Mouse (Mus musculus): ENCODE measurements around the gene Tcstv3. TPM values are rescaled to one million over a fixed set of nuclear protein-coding genes. Genes with fewer than 3 reads are reported as not detected.
"Not testable (repeated sequence)": the region's sequence is repeated elsewhere in the genome, so short reads cannot be mapped to it uniquely, and the experiment has no call there.

Tcstv3 gene
- not detected in 2 replicates for polyA plus RNA-seq (2015; fragmentation: Nextera tagmentation; extraction: Ambion mirVana)

DNA sequence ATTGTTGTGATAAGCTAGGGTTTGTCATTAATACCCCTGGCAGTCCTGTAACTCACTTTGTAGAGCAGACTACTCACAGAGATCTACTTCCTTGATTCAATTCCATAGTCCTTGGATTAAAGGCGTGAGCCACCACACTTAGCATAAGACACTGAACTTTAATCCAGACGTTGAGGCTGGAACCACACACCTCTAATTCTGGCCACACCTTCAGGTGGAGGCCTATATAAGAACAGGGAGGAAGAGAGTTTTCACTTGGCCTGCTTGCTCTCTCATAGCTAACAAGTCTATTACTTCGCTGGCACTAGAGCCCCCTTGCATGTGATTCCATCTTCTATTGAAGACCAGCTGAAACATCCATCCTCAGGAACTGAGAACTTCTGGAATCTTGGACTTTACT is at the start of gene Tcstv3:
Tcstv3 (plus strand) TSS at position 301 of the 400 bp plus-strand sequence.
- not testable (repeated sequence) for H3K9me3 ChIP-seq, H3K9ac ChIP-seq

DNA sequence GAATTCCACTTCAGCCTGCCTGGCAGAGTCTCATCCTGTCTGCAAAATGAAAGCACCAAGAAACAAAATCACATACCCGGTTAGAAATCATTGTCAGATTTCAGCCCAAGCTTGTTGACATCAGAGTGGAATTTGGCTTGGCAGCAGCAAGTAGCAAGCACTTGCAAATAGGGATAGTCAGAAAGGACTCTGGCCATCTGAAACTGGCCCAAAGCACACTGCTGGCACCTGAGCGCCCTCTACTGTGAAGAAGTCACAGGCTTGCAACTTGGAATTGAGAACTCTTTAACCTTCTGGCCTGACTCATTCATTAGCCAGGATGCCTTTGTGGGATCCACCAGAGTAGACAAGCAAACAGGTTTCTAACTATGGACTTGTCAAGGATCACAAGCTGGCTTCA is 38.8 kb upstream of the Tcstv3 start:
- 27% methylated on average over 2 of the region's 2 CpGs for WGBS
- not testable (repeated sequence) for H3K27ac ChIP-seq (replicated peaks); H3K36me3 ChIP-seq; H3K4me1 ChIP-seq (replicated peaks); H3K4me3 ChIP-seq; H3K27me3 ChIP-seq; ATAC-seq (ENCODE audit: low FRiP score, low read depth); H3K9ac ChIP-seq; H3K4me2 ChIP-seq; H3K9me3 ChIP-seq

More for the DNA sequence above, at the start of gene Tcstv3:
- WGBS = 84% methylated on average over 3 of the region's 3 CpGs
- H3K36me3 ChIP-seq; ATAC-seq (ENCODE audit: low FRiP score, low read depth); H3K27ac ChIP-seq (replicated peaks); H3K27me3 ChIP-seq; H3K4me2 ChIP-seq; H3K4me1 ChIP-seq (replicated peaks); H3K4me3 ChIP-seq: not testable (repeated sequence)

DNA sequence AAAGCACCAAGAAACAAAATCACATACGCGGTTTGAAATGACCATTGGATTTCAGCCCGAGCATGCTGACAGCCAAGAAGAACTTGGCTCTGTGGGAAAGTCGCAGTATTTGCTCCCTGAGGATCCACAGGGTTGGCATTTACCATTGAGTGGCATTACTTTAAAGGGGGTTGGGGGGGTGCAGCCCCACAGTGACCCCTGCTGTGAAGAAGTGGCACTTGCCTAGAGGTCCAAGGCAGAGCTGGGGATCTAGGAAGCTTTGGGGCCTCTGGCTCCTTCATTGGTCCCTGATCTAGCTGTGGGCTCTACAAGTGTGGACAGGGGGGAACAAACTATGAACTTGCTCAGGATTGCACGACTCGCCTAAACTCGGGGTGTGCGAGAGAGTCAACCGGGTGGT is 37.9 kb upstream of the Tcstv3 start:
- no peak for ATAC-seq (ENCODE audit: low FRiP score, low read depth)
- H3K4me2 ChIP-seq = no peak overlapping the region

DNA sequence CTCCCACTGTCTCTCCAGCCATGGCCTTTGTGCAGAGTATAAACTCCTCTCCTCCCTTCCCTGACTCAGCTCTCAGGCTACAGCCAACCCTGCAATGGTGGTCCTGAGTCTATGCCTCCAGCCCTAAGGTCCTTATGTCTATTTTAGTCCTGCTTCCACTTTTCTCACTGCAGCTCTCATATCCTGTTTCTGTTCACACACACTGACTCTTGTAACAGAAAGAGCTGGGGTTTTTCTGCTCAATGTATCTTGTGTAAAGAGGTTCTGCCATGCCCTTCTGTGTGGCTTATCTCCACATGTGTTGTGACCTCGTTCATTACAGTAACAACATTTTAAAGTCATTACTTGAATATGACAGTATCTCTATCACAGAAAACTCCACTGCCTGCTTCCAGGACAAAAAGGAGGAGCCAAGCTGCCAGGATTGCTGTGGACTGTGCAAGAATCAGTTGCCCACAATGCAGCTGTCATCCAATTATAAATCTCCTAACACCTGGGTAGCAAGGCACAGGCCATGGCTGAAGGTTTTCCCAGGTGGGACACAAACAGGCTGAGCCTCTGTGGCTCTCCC is 17.3 kb upstream of the Tcstv3 start:
- Histone ChIP-seq H3K9ac (no peak overlapping the region), H3K4me3 (no peak overlapping the region), H3K4me1 (replicated peaks) (no peaks in the 10 kb centered on the region), H3K36me3 (no peaks in the 10 kb centered on the region), H3K27me3 (no peaks in the 10 kb centered on the region), H3K4me2 (no peak overlapping the region), H3K27ac (replicated peaks) (no peak overlapping the region), H3K9me3 (no peaks in the 10 kb centered on the region)
- no peak for ATAC-seq (ENCODE audit: low FRiP score, low read depth)
- 58% methylated on average over 1 of the region's 1 CpGs for WGBS

More for the DNA sequence above, 37.9 kb upstream of the Tcstv3 start:
- Histone ChIP-seq H3K4me1 (replicated peaks) (no peaks in the 10 kb centered on the region), H3K27ac (replicated peaks) (no peak overlapping the region), H3K9ac (no peak overlapping the region), H3K9me3 (no peaks in the 10 kb centered on the region), H3K27me3 (no peaks in the 10 kb centered on the region), H3K36me3 (no peaks in the 10 kb centered on the region), H3K4me3 (no peak overlapping the region)
- WGBS = 90% methylated on average over 9 of the region's 9 CpGs

DNA sequence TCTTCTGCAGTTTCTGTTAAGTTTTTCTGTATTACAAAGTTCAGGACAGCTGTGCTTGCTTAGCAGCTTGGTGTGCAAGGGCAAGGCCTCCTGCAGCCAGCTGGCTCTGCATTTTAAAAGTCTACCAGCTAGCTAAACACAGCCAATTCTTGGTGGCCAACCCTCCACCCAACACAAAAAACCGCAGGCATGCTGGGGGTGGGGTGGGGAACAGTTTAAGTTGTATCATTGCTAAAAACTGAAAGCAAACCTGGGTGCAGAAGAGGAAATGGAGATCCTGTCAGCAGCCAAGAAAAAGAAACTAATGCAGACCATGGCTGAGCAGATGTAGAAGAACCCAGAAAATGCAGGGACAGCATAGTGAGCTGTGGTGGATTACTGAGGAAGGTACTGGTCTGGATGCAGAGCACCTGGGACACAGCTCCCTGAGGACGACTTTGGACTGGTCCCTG is 16.7 kb upstream of the Tcstv3 start, which contains the start of gene BC147527:
BC147527 (plus strand) TSS at position 402 of the 452 bp plus-strand sequence.
- WGBS = 52% methylated on average over 2 of the region's 2 CpGs
- no peaks in the 10 kb centered on the region for H3K36me3 ChIP-seq
- no peaks in the 10 kb centered on the region for H3K9me3 ChIP-seq
- no peak for ATAC-seq (ENCODE audit: low FRiP score, low read depth)
- H3K9ac ChIP-seq = no peak within 1 kb of the TSS
- H3K27me3 ChIP-seq = no peaks in the 10 kb centered on the region
- H3K4me1 ChIP-seq (replicated peaks) = no peaks in the 10 kb centered on the region
- no peak within 1 kb of the TSS for H3K4me2 ChIP-seq
- no peak within 1 kb of the TSS for H3K27ac ChIP-seq (replicated peaks)
- H3K4me3 ChIP-seq = no peak within 1 kb of the TSS

DNA sequence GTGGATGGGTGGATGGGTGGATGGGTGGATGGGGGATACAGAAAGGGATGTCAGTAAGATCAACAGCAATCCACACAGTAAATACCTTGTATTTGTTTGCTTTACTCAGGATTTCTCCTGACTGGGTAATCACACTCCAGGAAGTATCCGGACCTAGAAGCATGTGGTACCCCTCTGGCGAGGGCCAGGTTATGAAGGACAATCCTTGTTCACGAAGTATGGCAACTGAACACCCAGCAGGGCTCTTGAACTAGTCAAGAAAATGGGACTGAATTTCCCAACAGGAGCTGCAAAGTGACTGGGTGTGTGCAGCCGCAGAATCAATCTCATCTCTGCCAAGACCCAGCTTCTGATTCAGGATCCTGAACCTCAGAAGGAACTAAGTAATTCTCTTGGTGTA is 15.8 kb upstream of the Tcstv3 start:
- Histone ChIP-seq H3K4me1 (replicated peaks) (no peaks in the 10 kb centered on the region), H3K9ac (no peak overlapping the region), H3K4me2 (no peak overlapping the region), H3K9me3 (no peaks in the 10 kb centered on the region), H3K27me3 (no peaks in the 10 kb centered on the region), H3K36me3 (no peaks in the 10 kb centered on the region), H3K27ac (replicated peaks) (no peak overlapping the region), H3K4me3 (no peak overlapping the region)
- 83% methylated on average over 4 of the region's 4 CpGs for WGBS
- ATAC-seq (ENCODE audit: low FRiP score, low read depth) = no peak

DNA sequence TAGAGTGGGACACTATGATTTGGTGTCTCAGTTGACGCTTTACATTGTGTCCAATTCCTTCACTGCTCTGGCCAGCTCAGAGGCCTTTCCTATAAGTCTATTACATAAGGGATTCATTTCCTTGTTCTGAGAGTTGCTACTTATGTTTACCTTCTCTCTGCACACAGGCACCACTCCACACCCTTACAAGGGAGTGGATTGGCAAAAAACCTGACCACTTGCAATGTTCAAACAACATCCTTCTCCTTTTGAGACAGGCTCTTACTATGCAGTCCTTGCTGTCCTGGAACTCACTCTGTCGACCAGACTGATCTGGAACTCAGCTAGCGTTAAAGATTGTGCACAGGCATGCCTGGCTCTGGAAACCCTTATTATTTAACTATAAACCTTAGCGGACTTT is 5.9 kb upstream of the Tcstv3 start:
- H3K9me3 ChIP-seq = no peaks in the 10 kb centered on the region
- H3K4me2 ChIP-seq = no peak overlapping the region
- no peaks in the 10 kb centered on the region for H3K27me3 ChIP-seq
- no peaks in the 10 kb centered on the region for H3K4me1 ChIP-seq (replicated peaks)
- H3K4me3 ChIP-seq = no peak overlapping the region
- H3K36me3 ChIP-seq = no peaks in the 10 kb centered on the region
- H3K9ac ChIP-seq = no peak overlapping the region
- WGBS = 86% methylated on average over 4 of the region's 4 CpGs
- no peak for ATAC-seq (ENCODE audit: low FRiP score, low read depth)
- no peak overlapping the region for H3K27ac ChIP-seq (replicated peaks)

DNA sequence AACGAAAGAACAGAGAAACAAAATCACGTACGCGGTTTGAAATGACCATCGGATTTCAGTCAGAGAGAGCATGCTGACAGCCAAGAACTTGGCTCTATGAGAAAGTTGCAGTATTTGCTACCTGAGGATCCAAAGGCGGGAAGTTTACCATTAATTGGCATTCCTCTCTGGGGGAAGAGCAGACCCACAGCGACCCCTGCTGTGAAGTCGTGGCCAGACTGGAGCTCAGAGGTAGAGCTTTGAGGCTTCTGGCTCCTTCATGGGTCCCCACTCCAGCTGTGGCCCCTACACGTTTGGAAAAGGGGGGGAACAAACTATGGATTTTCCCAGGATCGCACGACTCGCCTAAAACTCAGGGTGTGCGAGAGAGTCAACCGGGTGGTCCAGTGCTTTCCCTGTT is 3.1 kb upstream of the Tcstv3 start:
- no peaks in the 10 kb centered on the region for H3K27me3 ChIP-seq
- H3K4me1 ChIP-seq (replicated peaks) = no peaks in the 10 kb centered on the region
- H3K4me3 ChIP-seq = no peak overlapping the region
- WGBS = 48% methylated on average over 14 of the region's 14 CpGs
- ATAC-seq (ENCODE audit: low FRiP score, low read depth) = no peak
- no peak overlapping the region for H3K9ac ChIP-seq
- no peaks in the 10 kb centered on the region for H3K9me3 ChIP-seq
- H3K36me3 ChIP-seq = no peaks in the 10 kb centered on the region
- peak overlapping the region; percentile 15; the same call in 1 of the 2 replicates for H3K4me2 ChIP-seq
- no peak overlapping the region for H3K27ac ChIP-seq (replicated peaks)

DNA sequence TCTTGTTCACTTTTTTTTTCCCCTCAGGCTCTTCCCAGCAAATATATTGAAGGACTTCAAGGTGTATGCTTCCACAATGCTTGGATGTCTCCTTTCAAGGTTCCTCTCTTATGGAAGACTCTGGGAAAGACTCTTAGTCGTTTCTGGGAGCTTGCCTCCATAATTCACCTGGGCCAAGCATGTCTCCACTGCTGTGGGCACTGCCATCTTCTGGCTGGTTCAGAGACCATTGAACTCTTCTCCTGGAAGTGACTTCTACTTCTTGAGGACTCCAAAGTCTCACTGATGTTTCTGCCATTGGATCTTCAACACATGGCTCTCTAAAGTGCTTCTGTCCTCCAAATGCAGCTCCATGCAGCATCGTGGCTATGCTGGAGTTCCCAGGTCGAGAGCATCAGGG is 3.5 kb downstream of the Tcstv3 start:
- Histone ChIP-seq H3K9me3 (no peaks in the 10 kb centered on the region), H3K4me2 (no peak overlapping the region), H3K27me3 (no peaks in the 10 kb centered on the region), H3K4me3 (no peak overlapping the region), H3K27ac (replicated peaks) (no peak overlapping the region), H3K4me1 (replicated peaks) (no peaks in the 10 kb centered on the region), H3K36me3 (no peaks in the 10 kb centered on the region), H3K9ac (no peak overlapping the region)
- no peak for ATAC-seq (ENCODE audit: low FRiP score, low read depth)
- WGBS = 70% methylated on average over 3 of the region's 3 CpGs

DNA sequence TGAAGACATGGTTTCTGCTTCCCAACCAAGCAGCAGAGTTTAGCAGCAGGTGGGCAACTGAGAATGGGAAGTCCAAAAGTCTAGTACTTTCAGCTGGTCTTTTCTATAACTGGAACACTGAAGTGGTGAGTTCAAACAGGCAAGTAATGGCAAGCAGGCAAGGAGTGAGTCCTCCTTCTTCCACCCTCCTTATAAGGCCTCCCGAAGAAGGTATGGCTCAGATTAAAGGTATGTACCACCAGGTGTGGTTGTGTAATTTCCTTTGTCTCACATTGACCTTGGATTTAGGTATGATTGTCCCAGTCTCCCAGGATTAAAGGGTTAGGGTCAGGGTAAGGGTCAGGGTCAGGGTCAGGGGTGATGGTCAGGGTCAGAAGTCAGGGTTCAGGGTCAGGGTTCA is 4.0 kb downstream of the Tcstv3 start:
- Histone ChIP-seq H3K9ac (no peak overlapping the region), H3K9me3 (no peaks in the 10 kb centered on the region), H3K27me3 (no peaks in the 10 kb centered on the region), H3K4me2 (no peak overlapping the region), H3K4me3 (no peak overlapping the region), H3K4me1 (replicated peaks) (no peaks in the 10 kb centered on the region), H3K36me3 (no peaks in the 10 kb centered on the region), H3K27ac (replicated peaks) (no peak overlapping the region)
- ATAC-seq (ENCODE audit: low FRiP score, low read depth) = no peak
- 100% methylated on average over 1 of the region's 1 CpGs for WGBS

Other genes starting within 250 kb of the Tcstv3 start
- not detected in 2 replicates for gene Gm20767, start 176.6 kb upstream of the Tcstv3 start, polyA plus RNA-seq (2015; fragmentation: Nextera tagmentation; extraction: Ambion mirVana)
- not detected in 2 replicates for gene Gm21818, start 144.4 kb upstream of the Tcstv3 start, polyA plus RNA-seq (2015; fragmentation: Nextera tagmentation; extraction: Ambion mirVana)
- gene Gm21762, start 100.9 kb upstream of the Tcstv3 start, polyA plus RNA-seq (2015; fragmentation: Nextera tagmentation; extraction: Ambion mirVana) = not detected in 2 replicates
- not detected in 2 replicates for gene Gm21731, start 77.8 kb upstream of the Tcstv3 start, polyA plus RNA-seq (2015; fragmentation: Nextera tagmentation; extraction: Ambion mirVana)
- gene AF067061, start 53.8 kb upstream of the Tcstv3 start, polyA plus RNA-seq (2015; fragmentation: Nextera tagmentation; extraction: Ambion mirVana) = not detected in 2 replicates
- gene BC147527, start 16.5 kb upstream of the Tcstv3 start, polyA plus RNA-seq (2015; fragmentation: Nextera tagmentation; extraction: Ambion mirVana) = 0.37 TPM in 1 of 2 replicates, not detected in the other

All from hindbrain, embryonic 15.5 days (tissue).